Mouse (Mus musculus) thymus, postnatal 10 days (tissue): ENCODE results near the gene Olfr118.
"Not testable (repeated sequence)": the region's sequence is repeated elsewhere in the genome, so short reads cannot be mapped to it uniquely, and the experiment has no call there.

Experiments
- DNase-seq, 2 experiments: peaks; one replicate each; pipeline ENCODE4 v3.0.0; 2021; ENCODE audit warnings: low spot score in 2 of 2

Gene Olfr118

GRCm38 (mm10) chr17:37666688-37667087 lies at the start of gene Olfr118:
Gene Olfr118 (plus strand): TSS chr17:37666988.
- no peak for DNase-seq

DNA sequence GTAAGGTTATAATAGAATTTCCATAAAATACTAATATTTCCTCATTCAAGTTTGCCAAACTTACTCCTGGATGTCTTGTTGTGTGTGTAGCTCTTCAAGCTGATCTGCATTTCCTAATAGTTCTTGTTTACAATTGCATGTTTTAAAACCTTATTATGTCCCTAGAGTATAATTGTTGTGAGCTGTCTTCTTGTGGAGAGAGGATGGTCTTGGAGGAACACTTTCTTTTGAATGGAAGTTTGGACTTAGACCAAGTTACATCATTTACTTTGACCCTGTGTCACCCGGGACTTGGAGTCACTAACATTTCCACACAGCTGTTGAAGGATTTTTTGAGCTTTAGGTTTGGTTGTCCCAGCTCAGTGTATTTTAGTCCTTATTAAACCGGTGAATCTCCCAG lies 39.8 kb upstream of the Olfr118 start, which contains the start of the genes Olfr115 and Olfr116:
Olfr115 (minus strand) TSS at position 101 of the 400 bp plus-strand sequence.
Olfr116 (minus strand) TSS at position 191 of the 400 bp plus-strand sequence.
- no peak for DNase-seq

DNA sequence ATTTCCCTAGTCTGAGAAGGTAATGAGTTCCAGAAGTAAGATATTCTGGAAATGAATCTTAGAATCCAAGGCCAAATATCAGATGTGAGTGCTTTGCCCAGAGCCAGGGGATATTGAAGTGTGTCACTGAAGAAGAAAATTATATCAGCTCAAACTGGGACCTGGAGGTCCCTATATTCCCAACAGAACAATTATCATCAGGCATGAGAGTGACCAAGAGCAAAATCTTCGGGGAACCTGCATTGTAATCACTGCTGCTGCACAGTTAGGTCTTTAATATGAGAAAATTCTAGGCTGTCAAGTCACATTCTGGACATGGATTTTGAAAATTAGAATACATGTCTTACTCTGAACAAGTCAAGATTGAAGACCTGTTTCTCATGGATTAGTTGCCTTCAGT lies 3.1 kb upstream of the Olfr118 start, which contains the start of gene Olfr117:
Olfr117 (minus strand) TSS at position 101 of the 400 bp plus-strand sequence.
- no peak for DNase-seq

DNA sequence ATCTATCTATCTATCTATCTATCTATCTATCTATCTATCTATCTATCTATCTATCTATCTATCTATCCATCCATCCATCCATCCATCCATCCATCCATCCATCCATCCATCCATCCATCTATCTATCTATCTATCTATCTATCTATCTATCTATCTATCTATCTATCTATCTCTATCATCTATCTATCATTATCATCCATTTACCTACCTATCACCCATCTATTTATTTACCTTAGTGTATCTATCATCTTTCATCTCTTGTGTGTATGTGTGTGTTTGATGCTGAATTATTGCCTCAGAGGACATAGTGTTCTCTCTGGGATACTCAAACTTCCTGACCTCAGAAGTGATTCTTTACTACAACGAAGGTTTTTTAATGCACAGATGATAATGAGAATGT lies 29.5 kb downstream of the Olfr118 start, which contains the start of gene Olfr119:
Olfr119 (plus strand) TSS at position 301 of the 400 bp plus-strand sequence.
- DNase-seq = not testable (repeated sequence)

DNA sequence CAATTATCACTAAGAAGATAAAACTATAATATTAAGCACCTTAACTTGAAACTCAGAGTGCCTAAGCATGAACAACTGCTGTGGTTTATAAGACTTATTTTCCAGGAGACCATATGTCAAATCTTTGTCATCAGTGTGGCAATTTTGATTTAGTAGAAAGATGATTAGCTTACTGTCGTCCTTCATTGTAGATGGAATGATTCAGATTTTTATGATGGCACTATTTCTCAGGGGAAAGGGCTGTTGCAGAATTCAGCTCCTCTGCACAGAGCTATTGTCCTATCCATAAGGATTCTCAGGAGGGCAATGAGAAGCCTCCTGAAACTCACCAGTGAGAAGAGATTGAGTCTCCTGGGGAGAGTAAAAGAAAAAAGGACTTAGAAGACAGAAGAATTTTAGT lies 54.7 kb downstream of the Olfr118 start, which contains the start of gene Olfr120:
Olfr120 (plus strand) TSS at position 301 of the 400 bp plus-strand sequence.
- DNase-seq = no peak
